Mouse (Mus musculus): Measurements from ENCODE around the gene Mmp15.

Mmp15 gene

DNA sequence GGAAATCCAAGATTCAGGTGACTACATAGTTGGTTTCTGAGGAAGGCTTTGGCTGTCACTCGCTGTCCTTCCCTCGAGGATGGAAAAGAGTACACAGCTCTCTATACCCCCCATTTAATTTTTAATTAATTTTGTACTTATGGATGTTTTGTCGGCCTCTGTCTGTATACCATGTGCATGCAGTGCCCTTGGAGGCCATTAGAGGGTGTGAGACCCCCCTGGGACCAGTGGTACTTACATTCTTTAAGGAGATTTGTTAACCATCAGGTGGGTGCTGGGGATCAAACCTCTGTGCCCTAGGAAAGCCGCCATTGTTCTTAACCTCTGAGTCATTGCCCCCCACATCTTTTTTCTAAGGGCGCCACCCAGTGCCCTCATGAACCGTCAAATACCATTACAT, 7.4 kb upstream of the Mmp15 start:
- no peak for DNase-seq

DNA sequence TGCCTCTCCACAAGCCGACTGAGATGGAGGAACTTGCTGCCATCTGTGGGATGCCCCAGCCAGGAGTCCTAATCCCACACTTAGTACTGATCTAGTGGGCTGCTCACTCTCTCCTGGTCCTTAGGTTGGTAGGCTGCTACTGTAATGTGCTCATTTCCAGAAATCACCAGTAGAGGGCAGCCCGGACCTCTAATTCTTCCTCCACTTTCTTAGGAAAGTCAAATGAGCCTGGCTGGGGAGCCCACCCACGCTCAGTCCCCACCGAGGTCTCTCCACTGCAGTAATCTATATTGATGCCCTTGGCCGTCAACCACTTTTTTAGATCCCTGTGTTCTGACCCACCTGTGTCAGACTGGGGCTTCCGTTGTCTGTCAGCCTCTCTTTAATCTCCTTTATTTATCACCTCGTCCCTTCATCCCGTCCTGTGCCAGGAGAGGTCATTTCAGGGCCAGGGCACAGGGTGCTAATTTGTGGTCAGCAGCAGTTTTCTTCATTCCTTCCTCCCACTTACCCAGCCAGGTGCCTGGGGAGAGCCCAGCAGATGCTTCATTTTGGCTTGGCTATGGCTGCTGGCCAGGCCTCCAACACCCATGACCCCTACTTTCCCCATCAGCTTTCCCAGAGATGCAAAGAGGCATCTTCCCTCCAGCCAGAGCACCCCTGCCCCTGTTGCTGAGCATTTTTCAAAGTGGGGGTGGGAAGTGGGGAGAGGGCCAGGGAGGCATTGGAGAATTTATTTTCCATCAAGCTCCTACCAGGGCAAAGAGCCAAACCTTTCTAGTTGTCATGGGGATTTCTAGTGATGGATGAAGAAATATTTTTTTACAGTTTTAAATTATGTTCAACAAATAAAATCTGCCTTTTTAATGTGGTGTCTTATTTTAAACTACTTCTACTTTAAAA, 5.2 kb upstream of the Mmp15 start:
- DNase-seq = peak; percentile 45 to 82

DNA sequence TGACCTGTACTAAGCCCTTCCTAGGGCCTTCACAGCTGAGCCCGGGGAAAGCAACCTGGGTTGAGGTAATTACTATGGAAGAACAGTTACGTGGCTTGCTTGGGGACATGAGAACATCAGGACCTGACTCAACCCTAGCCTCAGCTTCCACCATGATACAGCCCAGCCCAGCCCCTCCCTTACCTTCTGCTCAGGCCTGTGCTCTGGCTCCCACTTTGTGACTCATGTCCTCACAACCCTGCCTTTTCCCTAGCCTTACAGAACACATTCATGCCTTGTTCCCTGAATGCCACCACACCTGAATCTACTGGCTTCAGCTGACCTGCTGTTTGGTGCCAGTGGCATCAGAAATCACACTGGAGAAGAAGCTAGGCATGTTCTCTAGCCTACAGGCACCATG, 3.7 kb upstream of the Mmp15 start:
- DNase-seq = no peak

DNA sequence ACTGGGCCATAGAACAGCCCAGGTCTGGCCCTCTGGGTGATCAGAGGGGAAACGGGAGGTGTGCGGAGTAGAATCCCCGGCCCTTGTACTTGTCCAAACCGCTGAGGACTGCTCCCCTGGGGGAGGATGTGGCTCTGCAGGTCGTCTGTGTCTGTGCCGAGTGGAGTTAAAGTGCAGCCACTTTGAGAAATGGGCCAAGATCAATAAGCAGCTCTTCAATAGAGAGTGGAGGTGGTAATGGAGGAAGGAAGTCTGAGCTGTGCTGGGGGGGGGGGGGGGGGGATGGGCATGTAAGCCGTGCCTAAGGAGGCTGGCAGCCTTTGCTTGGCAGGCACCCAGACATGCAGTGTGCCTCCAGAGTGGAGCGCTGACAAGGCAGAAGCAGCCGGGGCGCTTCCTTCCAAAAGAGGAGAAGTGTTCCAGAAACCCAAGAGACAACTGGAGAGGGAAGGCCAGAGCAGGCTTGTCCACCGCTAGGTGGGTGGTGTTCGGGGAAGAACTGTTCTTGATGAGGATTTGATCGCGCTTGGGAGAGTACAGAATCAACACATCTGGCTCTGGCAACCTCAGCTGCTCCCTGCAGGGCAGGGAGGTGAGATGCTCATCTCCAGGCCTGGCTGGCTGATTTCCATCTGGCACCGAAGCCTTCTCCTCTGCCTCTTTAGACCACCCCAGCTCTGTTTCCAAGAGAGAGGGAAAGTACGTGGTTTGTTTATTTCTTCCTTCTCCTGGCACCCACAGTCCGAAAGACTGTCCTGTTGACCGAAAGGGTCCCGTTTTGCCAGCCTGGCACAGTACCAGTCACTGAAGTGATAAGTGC, 3.0 kb upstream of the Mmp15 start:
- DNase-seq = peak; percentile 49 to 66

DNA sequence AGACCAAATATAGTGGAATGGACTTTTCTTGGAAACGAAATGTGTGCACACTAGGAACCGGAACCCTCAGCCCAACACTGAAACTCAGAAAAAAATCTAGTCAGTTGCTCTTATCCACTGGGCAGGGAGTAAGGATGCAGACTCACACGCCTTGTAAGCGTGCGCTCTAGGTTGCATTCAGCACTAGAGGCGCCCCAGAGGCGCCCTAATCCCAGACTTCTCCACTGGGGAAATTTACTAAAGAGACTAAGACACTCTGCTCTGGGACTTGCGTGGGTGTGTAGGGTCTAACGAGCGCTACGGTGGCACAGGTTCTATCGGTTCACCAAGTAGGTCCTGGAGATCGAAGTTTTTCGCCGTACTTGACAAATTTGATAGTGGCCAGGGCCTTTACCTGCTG, 607 bp upstream of the Mmp15 start:
- DNase-seq = no peak

DNA sequence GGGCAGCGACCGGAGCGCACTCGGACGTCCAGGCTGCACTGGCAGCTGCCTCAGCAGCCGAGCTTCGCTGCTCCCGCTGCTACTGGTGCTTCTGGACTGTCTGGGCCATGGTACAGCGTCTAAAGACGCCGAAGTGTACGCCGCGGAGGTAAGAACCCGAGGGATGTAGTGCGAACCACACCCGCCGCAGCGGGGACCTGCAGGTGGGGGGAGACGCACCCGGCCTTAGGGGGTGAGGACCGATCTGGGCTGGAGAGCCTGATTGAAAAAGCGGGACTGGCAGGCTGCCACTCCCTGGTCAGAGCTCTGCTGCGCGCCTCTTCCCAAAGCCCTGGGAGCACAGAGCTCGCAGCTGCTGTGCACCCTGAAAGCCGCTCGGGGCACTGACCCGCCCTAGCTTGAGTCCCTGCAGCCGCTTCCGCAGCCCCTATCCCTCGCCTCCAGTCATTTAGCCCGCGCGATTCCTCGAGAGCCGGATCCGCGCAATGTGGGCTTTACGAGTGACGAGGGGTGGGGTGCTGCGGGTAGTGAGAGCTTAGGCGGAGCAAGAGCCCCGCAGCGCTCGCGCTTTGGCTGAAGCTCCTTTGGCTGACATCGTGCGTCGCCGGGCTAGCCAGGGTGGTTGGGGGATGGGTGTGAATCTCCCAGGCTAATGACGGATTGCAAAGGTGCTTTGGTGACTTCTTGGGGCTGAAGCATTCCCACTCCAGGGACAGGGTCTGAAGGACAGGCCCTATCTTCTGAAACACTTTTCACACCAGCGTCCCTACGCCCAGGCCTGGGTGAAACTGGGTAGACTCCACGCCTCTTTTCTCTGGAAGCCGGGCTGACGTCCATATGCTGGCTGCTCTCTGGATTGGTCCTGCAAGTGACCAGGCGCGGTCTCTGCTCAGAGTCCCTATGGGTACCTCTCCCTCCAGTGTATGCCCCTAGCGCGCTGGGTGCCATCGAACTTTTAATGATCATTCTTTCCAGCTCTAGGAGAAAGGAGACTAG, 1.1 kb downstream of the Mmp15 start:
- DNase-seq = peak in 1 of 2 experiments; percentile 21

DNA sequence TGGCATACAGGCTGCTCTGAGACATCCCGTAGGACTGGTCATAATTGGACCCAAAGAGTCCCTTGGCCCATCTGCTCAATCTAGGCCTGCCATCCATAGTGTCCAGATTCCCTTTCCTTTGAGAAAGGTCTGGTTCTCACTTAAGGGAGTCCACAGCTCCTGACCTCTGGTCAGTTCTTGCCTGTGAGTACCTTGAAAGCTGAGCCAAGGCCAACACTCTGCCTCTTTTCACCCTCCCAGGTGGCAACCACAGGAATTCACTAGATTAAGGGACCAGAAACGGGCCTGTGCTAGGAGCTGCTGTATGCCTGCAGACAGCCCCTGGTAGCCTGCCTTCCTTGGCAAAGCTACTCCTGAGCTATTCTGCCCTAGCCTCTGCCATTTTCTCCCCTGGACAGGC, 2.5 kb downstream of the Mmp15 start:
- DNase-seq = no peak

DNA sequence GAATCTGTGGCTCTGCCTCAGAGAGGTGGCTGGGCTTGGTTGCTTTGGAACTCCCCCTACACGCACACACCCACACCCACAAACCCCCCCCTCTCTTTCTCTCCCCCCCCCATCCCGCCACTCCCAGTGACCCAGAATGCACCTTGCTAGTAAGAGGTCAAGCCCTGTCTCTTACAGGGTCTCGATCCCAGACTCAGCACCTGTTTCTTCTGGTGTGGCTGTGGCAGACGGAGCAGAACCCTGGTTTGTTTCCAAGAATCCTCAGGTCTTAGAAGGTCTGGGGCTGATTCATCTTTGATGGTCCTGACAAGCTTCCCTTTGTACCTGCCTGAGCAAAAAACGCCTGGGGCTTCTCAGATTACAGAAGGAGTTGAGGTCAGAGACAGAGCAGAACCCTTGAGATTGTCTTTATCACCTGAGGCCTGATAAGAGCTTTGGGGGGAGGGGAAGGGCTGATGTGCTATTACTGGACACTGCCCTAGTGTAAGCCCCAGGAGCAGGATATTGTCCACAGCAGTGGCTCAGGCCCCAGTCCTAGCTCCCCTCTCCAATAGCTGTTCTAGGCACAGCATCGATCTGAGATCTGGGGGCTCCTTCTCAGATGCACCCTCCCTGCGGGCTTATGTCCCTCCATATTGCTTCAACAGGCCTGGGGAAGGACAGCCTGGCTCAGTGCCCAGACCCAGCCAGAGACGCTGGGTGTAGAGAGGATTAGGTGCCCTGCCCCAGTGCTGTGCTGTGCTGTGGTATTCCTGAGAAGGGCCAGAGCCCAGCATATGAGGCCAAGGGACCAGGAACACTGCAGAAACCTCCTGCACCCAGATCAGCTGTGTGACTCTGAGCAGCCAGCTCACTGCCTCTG, 6.7 kb downstream of the Mmp15 start:
- DNase-seq = no peak

DNA sequence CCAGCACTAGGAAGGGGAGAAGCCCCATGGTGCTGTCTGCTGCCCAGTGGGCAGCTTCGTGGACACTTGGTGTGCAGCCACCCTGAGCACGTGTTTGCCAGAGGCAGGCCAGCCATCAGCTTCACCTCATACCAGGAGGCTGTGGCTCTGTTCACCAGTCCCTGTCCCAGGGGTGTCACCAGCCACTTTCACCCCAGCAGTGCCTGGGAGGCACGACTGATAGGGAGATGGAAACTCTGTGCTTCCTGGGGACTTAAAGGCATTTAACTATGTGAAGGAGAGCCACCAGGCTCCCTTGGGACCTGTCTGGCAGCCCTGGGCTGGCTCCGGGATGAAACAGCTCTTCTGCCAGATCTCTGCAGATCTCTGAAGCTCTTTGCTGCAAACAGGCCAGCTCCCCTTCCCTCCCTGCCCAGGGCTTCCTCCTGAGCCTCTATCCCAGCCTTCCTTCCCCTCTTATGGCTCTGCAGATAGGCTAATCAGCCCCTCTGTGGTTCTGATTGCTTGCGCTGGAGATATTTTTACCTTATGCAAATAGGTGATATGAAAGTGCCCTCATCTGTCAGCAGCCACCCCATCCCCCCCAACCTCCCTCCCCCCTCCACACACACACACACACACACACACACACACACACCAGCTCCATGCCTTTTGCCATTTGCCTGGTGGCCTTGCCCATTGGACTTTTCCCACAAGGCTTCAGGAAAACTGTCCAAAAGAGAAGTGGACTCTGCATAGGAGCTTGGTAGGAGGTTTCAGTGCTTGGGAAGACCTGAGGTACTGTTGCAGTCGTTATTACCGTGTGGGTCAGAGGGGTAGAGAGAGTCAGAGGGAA, 8.3 kb downstream of the Mmp15 start:
- no peak for DNase-seq

DNA sequence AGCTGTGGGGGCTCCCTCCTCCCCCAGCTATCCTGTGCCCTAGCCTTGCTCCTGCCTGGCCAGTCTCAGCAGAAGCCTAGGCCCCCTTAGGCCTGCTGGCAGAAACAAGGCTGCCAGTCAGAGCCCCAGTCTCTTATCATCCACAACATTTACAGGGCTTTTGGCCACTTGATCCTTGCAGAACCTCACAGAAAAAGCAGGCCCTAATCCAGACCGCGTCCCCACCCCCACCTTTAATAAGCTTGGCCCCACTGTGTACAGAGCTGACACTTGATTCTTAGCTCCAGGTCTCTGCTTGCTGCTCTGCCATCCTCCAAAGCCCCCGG, 8.9 kb downstream of the Mmp15 start:
- no peak for DNase-seq

DNA sequence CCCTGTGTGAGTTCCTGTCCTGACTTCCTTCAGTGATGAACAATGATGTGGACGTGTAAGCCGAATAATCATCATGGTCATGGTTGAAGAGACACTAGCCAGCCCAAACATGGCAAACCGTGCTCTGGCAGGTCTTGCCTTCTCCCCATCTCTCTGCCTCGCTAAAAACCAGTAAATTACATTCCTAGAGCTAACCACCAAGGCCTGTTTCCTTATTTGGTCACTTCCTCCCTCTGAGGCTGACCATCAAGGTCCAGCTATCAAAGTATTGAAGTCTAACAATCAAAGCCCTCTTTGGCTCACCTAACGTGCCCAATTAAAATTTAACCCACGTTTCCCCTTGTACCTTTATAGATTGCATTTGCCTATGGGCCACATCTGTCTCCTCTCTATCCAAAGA, 10.2 kb downstream of the Mmp15 start:
- DNase-seq = no peak

DNA sequence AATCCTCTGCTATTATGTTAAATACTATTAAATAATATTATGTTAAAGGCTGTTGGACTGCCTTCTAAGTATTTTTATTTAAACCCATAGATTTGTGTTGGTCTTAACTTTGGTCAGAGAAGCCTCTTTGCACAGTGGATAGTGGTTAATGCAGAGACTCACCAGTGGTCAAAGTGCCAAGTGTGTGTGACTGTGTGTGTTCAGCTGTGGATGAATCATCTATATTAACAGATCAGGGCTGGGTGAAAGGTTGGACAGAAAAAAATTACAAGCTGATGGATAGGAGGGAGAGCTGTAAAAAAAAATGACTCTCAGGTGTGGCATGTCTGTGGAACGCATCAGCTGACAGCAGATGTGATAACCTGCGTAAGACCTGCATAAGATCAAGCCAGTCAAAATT, 11.8 kb downstream of the Mmp15 start:
- DNase-seq = no peak

DNA sequence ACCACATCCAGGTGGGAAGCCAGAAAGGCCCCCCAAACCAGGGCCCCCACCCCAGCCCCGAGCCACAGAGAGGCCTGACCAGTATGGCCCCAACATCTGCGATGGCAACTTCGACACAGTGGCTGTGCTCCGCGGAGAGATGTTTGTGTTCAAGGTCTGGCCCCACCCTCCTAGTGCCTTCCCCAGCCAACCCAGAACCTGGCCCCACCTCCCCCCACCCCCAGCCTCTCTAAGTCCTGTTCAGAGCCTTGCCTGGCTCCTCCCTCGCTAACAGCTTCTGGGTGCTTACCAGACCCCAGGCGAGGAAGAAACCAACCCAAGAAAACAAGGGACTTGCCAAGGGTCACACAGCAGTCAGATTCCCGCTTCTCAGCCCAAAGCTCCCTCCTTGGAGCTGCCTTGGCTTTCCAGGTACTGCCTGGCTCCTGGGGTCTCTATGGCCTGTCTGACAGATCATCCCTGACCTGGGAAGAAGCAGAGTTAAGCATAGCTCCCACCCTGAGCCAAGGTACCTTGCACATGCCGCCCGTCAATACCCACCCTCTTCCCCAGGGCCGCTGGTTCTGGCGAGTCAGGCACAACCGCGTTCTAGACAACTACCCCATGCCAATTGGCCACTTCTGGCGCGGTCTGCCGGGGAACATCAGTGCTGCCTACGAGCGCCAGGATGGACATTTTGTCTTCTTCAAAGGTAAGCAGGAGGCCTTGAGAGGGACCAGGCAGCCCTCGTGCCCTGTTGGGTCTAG, 17.7 kb downstream of the Mmp15 start:
- no peak for DNase-seq

DNA sequence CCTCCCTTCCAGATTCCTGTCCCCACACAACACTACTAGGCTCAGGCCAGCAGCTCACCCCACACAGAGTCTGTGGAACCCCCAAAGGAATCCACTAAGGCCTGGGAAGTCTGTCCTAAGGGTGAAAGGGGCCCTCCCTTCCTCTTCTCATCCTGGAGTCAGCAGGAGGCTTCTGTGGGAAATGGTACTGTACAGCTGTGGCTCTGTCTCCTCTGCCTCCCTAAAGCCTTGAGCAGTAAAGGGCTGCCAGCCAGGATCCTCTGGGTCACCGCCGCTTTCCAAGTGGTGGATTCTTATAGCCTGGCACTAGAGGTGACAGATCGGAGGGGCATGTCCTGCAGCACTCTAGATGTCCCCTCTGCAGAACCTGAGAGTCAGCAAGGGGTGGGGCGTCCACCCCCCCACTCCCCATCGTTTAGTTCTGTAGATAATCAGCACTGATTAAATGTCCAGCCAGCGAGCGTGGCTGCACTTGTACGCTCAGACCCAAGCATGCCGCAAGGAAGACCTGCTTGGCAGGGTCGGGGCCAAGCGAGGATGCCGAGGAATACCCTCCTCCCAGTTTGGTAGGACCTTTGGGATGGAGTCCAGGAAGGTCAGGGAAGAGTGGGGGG, 21.4 kb downstream of the Mmp15 start:
- no peak for DNase-seq

DNA sequence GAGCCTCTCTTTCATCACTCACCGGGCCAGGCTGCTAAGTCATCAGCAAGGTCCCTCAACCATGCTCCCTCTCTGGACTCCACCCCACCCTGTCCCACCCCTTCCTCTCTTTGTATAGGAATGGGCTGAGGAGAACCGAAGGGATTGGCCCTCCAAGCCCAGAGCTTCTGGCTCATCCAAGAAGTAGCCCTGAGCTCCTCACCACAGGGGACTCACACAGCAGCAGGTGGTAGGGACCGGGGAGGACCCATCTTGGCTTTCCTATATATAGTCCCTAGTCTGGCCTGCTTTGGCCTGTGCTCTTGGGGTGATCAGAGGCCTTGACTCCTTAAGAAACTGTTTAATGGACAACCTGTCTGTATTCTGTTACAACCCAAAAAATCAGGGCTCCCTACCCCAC, 22.4 kb downstream of the Mmp15 start:
- DNase-seq = no peak

DNA sequence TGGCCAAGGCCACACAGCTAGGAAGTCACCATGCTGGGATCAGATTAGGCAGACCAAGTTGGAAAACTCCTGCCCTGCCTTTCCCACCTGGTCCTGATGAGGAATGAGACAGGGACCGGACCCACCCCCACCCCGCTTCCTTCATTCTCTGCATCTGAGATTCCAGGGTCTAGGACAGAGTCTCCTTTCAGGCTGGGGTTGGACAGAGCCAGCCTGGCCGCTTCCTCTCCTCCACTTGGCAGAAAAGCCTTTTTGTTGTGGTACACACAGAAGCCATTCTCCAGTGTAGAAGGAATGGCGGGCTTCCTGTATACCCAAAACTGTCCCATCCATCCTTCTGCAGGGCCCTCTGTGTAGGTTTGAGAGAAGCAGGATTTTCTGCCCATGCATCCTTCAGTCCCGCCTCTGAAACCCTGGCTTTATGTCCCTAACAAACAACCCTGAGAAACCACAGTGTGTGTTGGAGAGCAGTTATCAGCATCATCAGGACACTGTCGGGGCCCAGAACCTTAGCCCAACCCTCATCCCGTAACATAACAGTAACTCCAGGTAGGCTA, 23.4 kb downstream of the Mmp15 start:
- DNase-seq = no peak

DNA sequence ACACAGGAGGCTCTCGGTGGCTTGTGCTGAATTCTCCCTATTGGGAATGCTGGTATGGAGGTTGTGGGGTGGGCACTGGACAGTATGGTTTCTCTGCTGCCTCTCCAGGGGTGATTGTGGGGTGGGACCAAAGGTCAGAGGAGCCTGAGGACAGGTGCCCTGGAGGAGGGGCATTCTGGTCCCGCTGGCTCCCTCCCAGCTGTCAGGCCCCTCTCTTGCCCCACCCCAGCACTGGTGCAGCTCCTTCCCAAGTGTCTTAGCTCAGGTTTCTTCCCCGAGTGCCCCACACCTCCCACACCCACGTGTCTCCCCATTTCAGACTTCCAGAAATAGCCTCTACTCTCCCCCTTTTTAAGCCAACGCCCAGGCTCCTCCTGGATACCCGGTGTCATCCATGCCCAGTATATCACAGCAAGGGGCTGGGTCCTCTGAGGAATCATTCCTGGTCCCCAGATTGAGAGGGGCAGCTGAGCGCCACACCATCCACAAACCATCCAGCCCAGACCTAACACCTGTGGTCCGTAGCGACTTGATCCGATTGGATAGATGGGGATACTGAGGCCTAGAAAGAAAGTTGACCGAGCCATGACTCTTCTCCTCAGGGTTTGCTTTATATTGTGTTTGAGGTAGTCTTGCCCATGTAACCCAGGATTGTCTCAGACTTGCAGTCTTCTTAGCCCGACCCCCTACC, 24.4 kb downstream of the Mmp15 start:
- DNase-seq = no peak

DNA sequence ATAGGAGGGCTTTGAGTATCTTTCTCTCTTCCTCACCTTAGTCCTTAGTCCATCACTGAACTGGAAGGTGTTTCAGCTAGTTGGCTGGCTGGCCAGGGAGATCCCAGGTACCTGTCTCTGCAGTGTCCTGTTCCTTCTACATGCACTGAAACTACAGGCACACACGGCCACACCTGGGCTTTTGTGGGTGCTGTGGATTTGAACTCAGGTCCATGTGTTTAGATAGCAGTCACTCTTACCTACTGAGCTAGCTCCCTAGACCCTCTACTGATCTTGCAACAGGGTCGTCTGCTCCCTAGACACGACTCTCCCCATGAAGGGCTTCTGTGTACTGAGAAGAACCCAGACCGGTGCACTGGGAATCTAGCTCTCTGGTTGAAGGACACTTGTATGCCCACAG, 25.0 kb downstream of the Mmp15 start:
- no peak for DNase-seq

DNA sequence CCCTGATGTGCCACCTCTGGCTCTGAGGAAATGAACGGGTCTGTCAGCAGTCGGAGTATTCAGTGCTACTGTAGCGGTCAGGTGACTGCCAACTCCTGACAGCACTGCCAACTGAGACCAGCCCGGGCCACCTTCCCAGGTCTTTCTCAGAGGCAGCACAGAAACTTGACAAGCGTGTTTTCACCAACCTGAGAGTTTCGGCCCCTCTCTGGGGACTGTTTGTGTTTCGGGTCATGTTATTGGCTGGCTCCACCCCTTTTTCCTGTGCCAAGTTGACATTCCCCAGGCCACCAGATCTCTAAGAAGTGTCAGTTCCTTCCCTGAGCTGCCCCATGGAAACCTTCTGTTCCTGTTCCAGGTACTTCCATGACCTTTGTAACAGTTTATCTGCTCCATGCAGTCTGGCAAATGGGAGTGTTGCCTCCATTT, 25.8 kb downstream of the Mmp15 start:
- DNase-seq = peak; percentile 27 to 37

Data from kidney, adult 8-10 months (tissue).